Mouse (Mus musculus): Measurements from ENCODE around the gene Hist1h4i. TPM values are rescaled to one million over a fixed set of nuclear protein-coding genes. Genes with fewer than 3 reads are reported as not detected.
"Not testable (repeated sequence)": the region's sequence is repeated elsewhere in the genome, so short reads cannot be mapped to it uniquely, and the experiment has no call there.

Hist1h4i gene
- polyA plus RNA-seq (2015; fragmentation: Nextera tagmentation; extraction: Ambion mirVana), result 8.4 and 10.7 TPM in 2 replicates

DNA sequence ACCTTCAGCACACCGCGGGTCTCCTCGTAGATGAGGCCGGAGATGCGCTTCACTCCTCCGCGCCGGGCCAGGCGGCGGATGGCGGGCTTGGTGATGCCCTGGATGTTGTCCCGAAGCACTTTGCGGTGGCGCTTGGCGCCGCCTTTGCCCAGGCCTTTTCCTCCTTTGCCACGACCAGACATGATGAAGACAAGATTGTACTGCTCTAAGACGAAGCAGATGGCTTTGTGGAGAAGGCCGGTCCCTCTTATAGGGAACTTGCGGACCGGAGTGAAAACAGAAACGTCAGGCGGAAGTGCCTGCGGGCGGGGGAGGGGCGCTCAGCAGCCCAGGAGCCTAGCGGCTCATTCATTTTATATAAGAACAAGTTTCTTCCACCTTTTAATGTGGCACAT, at the start of gene Hist1h4i:
Hist1h4i (minus strand) TSS at position 221 of the 395 bp plus-strand sequence.
- peak within 1 kb of the TSS; percentile 82 for H3K4me2 ChIP-seq
- peak within 1 kb of the TSS; percentile 80 for H3K27ac ChIP-seq (replicated peaks)
- peak within 1 kb of the TSS; percentile 37 for H3K9ac ChIP-seq
- H3K4me3 ChIP-seq, result peak within 1 kb of the TSS; percentile 44
- H3K9me3 ChIP-seq, H3K27me3 ChIP-seq, H3K36me3 ChIP-seq: not testable (repeated sequence)
- under 1% methylated on average over 26 of the region's 27 CpGs for WGBS
- peak; percentile 71 for ATAC-seq (ENCODE audit: low FRiP score, low read depth)
- peaks cover 42% of the 10 kb centered on the region for H3K4me1 ChIP-seq (replicated peaks)

GRCm38 (mm10) chr13:22084140-22084539, 43.0 kb upstream of the Hist1h4i start, which contains the start of gene Vmn1r188:
TSS of gene Vmn1r188 (plus strand) at chr13:22084440.
- H3K4me2 ChIP-seq; H3K9ac ChIP-seq; H3K4me1 ChIP-seq (replicated peaks); H3K27ac ChIP-seq (replicated peaks); H3K4me3 ChIP-seq; H3K27me3 ChIP-seq; ATAC-seq (ENCODE audit: low FRiP score, low read depth); H3K36me3 ChIP-seq; H3K9me3 ChIP-seq: not testable (repeated sequence)
- WGBS, result 88% methylated on average over 1 of the region's 1 CpGs

- no peaks in the 10 kb centered on the region for H3K9me3 ChIP-seq
- 76% methylated on average over 1 of the region's 1 CpGs for WGBS
- ATAC-seq (ENCODE audit: low FRiP score, low read depth), result no peak
- no peak overlapping the region for H3K27ac ChIP-seq (replicated peaks)
- H3K4me3 ChIP-seq, result no peak overlapping the region
- H3K4me1 ChIP-seq (replicated peaks), result no peaks in the 10 kb centered on the region
- no peak overlapping the region for H3K4me2 ChIP-seq
- no peak overlapping the region for H3K9ac ChIP-seq
- H3K36me3 ChIP-seq, result no peaks in the 10 kb centered on the region
- no peaks in the 10 kb centered on the region for H3K27me3 ChIP-seq
Measured at GRCm38 (mm10) chr13:22063468-22063867, 22.3 kb upstream of the Hist1h4i start.

- Histone ChIP-seq H3K9me3 (no peaks in the 10 kb centered on the region), H3K27me3 (no peaks in the 10 kb centered on the region), H3K4me3 (no peak overlapping the region), H3K27ac (replicated peaks) (no peak overlapping the region), H3K4me2 (no peak overlapping the region), H3K9ac (no peak overlapping the region), H3K4me1 (replicated peaks) (no peaks in the 10 kb centered on the region), H3K36me3 (no peaks in the 10 kb centered on the region)
- ATAC-seq (ENCODE audit: low FRiP score, low read depth), result no peak
- WGBS, result 81% methylated on average over 1 of the region's 1 CpGs
Measured at GRCm38 (mm10) chr13:22061422-22061821, 20.3 kb upstream of the Hist1h4i start.

DNA sequence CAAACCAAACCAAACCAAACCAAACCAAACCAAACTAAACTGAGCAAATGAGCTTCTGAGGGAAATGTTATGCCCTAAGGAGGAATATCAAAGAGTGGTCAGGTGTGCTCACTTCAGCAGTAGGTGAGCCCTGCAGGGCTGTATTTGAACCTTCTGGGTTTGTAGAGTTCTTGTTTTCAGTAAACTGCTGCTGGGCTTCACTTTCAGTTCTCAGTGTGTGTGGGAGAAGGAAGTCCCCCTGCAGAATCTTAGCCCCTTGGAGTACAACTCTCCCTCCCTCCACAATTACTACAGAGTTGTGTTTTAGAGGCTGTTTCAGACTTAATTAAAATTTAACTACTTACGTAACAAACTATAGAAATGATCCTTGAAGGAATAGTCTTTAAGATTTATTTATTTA, 12.6 kb upstream of the Hist1h4i start:
- 89% methylated on average over 1 of the region's 1 CpGs for WGBS
- no peak for ATAC-seq (ENCODE audit: low FRiP score, low read depth)
- Histone ChIP-seq H3K27ac (replicated peaks) (no peak overlapping the region), H3K4me3 (no peak overlapping the region), H3K4me1 (replicated peaks) (peaks cover 4% of the 10 kb centered on the region; the same call in 1 of the 2 replicates), H3K27me3 (no peaks in the 10 kb centered on the region), H3K36me3 (no peaks in the 10 kb centered on the region), H3K4me2 (no peak overlapping the region), H3K9me3 (no peaks in the 10 kb centered on the region), H3K9ac (no peak overlapping the region)

DNA sequence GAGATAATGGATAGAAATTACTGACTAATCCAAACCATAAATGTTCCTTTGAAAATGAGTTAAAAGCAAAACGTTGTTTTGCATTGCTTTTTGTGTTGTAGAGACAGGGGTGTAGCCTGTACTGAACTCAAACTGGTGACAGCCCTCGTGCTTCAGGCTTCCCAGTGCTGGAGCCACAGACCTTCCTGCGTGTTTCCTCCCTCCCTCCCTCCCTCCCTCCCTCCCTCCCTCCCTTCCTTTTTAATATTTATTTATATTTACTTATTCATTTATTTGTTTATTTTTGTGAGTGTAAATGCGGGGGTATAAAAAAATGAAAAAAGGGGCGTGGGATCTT, 10.3 kb upstream of the Hist1h4i start:
- Histone ChIP-seq H3K9ac (peak overlapping the region; percentile 54), H3K4me3 (peak overlapping the region; percentile 51), H3K4me1 (replicated peaks) (peaks cover 4% of the 10 kb centered on the region; the same call in 1 of the 2 replicates), H3K4me2 (peak overlapping the region; percentile 78), H3K9me3 (no peaks in the 10 kb centered on the region), H3K27me3 (no peaks in the 10 kb centered on the region), H3K36me3 (no peaks in the 10 kb centered on the region), H3K27ac (replicated peaks) (peak overlapping the region; percentile 90)
- 9% methylated on average over 5 of the region's 5 CpGs for WGBS
- peak; percentile 46; the same call in 1 of the 2 replicates for ATAC-seq (ENCODE audit: low FRiP score, low read depth)

GRCm38 (mm10) chr13:22050591-22051522, 9.7 kb upstream of the Hist1h4i start:
- H3K36me3 ChIP-seq, result no peaks in the 10 kb centered on the region
- under 1% methylated on average over 52 of the region's 52 CpGs for WGBS
- no peaks in the 10 kb centered on the region for H3K27me3 ChIP-seq
- peak overlapping the region; percentile 51 for H3K4me3 ChIP-seq
- no peaks in the 10 kb centered on the region for H3K9me3 ChIP-seq
- peaks cover 4% of the 10 kb centered on the region; the same call in 1 of the 2 replicates for H3K4me1 ChIP-seq (replicated peaks)
- H3K4me2 ChIP-seq, result peak overlapping the region; percentile 78
- H3K27ac ChIP-seq (replicated peaks), result peak overlapping the region; percentile 90
- peak overlapping the region; percentile 54 for H3K9ac ChIP-seq
- peak; percentile 96 for ATAC-seq (ENCODE audit: low FRiP score, low read depth)

- ATAC-seq (ENCODE audit: low FRiP score, low read depth), result peak; percentile 52
- Histone ChIP-seq H3K27ac (replicated peaks) (peak overlapping the region; percentile 90), H3K36me3 (no peaks in the 10 kb centered on the region), H3K9me3 (no peaks in the 10 kb centered on the region), H3K4me1 (replicated peaks) (peaks cover 4% of the 10 kb centered on the region; the same call in 1 of the 2 replicates), H3K4me3 (peak overlapping the region; percentile 51), H3K4me2 (peak overlapping the region; percentile 78), H3K9ac (peak overlapping the region; percentile 54), H3K27me3 (no peaks in the 10 kb centered on the region)
- whole genome bisulfite sequencing, result under 1% methylated on average over 14 of the region's 14 CpGs
Measured at GRCm38 (mm10) chr13:22049737-22050440, 8.7 kb upstream of the Hist1h4i start.

GRCm38 (mm10) chr13:22049041-22049440, 7.9 kb upstream of the Hist1h4i start:
- peaks cover 9% of the 10 kb centered on the region for H3K4me1 ChIP-seq (replicated peaks)
- H3K36me3 ChIP-seq, result no peaks in the 10 kb centered on the region
- H3K9ac ChIP-seq, result no peak overlapping the region
- no peak overlapping the region for H3K27ac ChIP-seq (replicated peaks)
- H3K27me3 ChIP-seq, result no peaks in the 10 kb centered on the region
- H3K9me3 ChIP-seq, result no peaks in the 10 kb centered on the region
- ATAC-seq (ENCODE audit: low FRiP score, low read depth), result no peak
- WGBS, result 81% methylated on average over 2 of the region's 2 CpGs
- H3K4me3 ChIP-seq, result no peak overlapping the region
- peak overlapping the region; percentile 17; the same call in 1 of the 2 replicates for H3K4me2 ChIP-seq

DNA sequence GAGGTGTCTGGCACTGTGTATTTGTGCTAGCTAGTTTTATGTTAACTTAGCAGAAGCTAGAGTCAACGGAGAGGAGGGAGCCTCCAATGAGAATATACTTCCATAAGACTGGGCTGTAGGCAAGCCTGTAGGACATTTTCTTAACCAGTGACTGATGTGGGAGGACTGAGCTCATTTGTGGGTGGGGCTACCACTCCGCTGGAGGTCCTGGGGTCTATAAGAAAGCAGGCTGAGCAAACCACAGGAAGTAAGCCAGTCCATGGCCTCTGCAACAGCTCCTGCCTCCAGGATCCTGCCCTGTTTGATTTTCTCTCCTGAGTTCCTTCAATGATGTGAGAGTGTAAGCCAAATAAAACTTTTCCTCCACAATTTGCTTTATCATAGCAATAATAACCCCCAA, 4.1 kb upstream of the Hist1h4i start:
- no peak for ATAC-seq (ENCODE audit: low FRiP score, low read depth)
- H3K4me1 ChIP-seq (replicated peaks), result peaks cover 29% of the 10 kb centered on the region
- no peaks in the 10 kb centered on the region for H3K27me3 ChIP-seq
- H3K9me3 ChIP-seq, result no peaks in the 10 kb centered on the region
- no peak overlapping the region for H3K27ac ChIP-seq (replicated peaks)
- H3K4me3 ChIP-seq, result no peak overlapping the region
- H3K9ac ChIP-seq, result no peak overlapping the region
- H3K36me3 ChIP-seq, result no peaks in the 10 kb centered on the region
- WGBS, result 64% methylated on average over 2 of the region's 2 CpGs
- H3K4me2 ChIP-seq, result no peak overlapping the region

DNA sequence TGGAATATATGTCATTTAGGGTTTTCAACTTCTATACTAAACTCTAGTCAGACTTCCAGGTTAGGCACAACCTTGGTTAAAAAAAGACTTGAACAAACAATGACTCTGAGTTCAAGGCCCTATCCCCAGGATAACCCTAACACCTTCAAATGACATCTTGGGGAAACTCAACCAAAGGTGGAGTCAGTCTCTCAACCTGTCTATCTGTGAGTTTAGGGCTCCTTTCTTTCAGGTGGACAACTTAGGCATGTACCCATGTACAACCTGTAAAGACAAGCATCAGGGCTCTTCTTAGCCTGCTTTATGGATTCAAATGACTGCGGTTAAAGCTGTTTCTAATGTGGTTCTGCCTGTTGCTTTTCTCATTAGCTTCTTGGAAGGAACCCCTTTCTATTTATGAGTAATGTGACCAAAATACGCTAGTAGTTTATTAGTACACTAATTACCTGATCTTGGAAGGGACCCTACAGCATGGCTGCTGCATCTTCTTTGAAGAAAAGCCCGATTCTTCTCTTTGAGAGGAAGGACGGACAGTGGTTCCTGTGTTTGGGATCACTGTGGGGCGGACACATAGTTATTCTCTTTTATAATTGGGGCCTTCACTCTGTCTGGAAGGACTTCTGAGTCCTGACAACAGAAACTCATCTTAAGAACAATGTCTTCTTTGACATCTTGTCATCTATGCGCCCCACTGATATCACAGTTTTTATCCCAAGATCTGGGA, 3.4 kb upstream of the Hist1h4i start:
- Histone ChIP-seq H3K9me3 (no peaks in the 10 kb centered on the region), H3K9ac (no peak overlapping the region), H3K4me2 (peak overlapping the region; percentile 82), H3K4me3 (peak overlapping the region; percentile 44; the same call in 1 of the 2 replicates), H3K27ac (replicated peaks) (no peak overlapping the region), H3K36me3 (no peaks in the 10 kb centered on the region), H3K4me1 (replicated peaks) (peaks cover 35% of the 10 kb centered on the region), H3K27me3 (no peaks in the 10 kb centered on the region)
- no peak for ATAC-seq (ENCODE audit: low FRiP score, low read depth)
- WGBS, result 89% methylated on average over 6 of the region's 6 CpGs

All from hindbrain, embryonic 15.5 days (tissue).